Mouse (Mus musculus) thymus, adult 2 months (tissue): Measurements from ENCODE around the gene Kirrel. TPM values are rescaled to one million over a fixed set of nuclear protein-coding genes. Genes with fewer than 3 reads are reported as not detected.
"Not testable (repeated sequence)": the region's sequence is repeated elsewhere in the genome, so short reads cannot be mapped to it uniquely, and the experiment has no call there.

Experiments used
- DNase-seq: peaks from one replicate; pipeline ENCODE4 v3.0.0; 2021
- H3K27ac ChIP-seq: fragments of 200-500 bp; 2 replicates; pipeline ENCODE4 v1.5.1; 2012; ENCODE audit warnings: low read length, control low read depth; ENCODE audit not compliant: control insufficient read depth, insufficient read depth
- H3K27me3 ChIP-seq: fragments of 200-500 bp; 2 replicates; pipeline ENCODE4 v1.6.1; 2012; ENCODE audit warnings: mild to moderate bottlenecking, low read length, moderate library complexity, mixed read lengths; ENCODE audit not compliant: control insufficient read depth, insufficient read depth
- H3K36me3 ChIP-seq: fragments of 200-500 bp; 2 replicates; pipeline ENCODE4 v1.6.1; 2012; ENCODE audit warnings: mild to moderate bottlenecking, low read length, moderate library complexity; ENCODE audit not compliant: control insufficient read depth, insufficient read depth
- H3K4me1 ChIP-seq: fragments of 200-500 bp; replicated peaks from 2 replicates; pipeline ENCODE4 v1.6.1; 2012; ENCODE audit warnings: low read length; ENCODE audit not compliant: control insufficient read depth, insufficient read depth
- H3K4me3 ChIP-seq: fragments of 200-500 bp; 2 replicates; pipeline ENCODE4 v1.5.1; 2012; ENCODE audit warnings: mild to moderate bottlenecking, low read length, control low read depth, moderate library complexity; ENCODE audit not compliant: control insufficient read depth, insufficient read depth
- CTCF ChIP-seq: fragments of 200-500 bp; IDR thresholded peaks from 2 replicates; pipeline ENCODE4 v1.5.1; 2012; ENCODE audit warnings: mild to moderate bottlenecking, control low read depth, low read length, moderate library complexity, borderline replicate concordance; ENCODE audit not compliant: control insufficient read depth, poor library complexity, insufficient read depth; ENCODE audit errors: extremely low read depth
- POLR2A ChIP-seq: fragments of 200-500 bp; IDR thresholded peaks from 2 replicates; pipeline ENCODE4 v1.6.1; 2012; ENCODE audit warnings: mild to moderate bottlenecking, low read length, control low read depth, moderate library complexity; ENCODE audit not compliant: control insufficient read depth, poor library complexity, insufficient read depth; ENCODE audit errors: extremely low read depth
- WGBS: fragments of 180-500 bp; shearing (Covaris S2); methylation state at CpG from one replicate; pipeline ENCODE4 v1.1.7; 2018; 5-methylcytosine and 5-hydroxymethylcytosine counted together
- polyA plus RNA-seq: library from polyadenylated mRNA; depleted of rRNA; stranded (reverse); fragments of >200 nt; gene quantifications from 2 replicates; pipeline ENCODE4 v1.2.3, GENCODE M21; 2012

Gene Kirrel
- polyA plus RNA-seq, 1 experiment: 2.9 TPM

GRCm38 (mm10) chr3:87123795-87124194 lies 50.8 kb downstream of the Kirrel start:
- WGBS: 90% methylated on average over 6 of the region's 6 CpGs
- no peaks in the 10 kb centered on the region for H3K27me3 ChIP-seq
- no peak for DNase-seq
- H3K36me3 ChIP-seq: no peaks in the 10 kb centered on the region
- no peak overlapping the region for H3K4me3 ChIP-seq
- no peak overlapping the region for H3K27ac ChIP-seq
- no peaks in the 10 kb centered on the region for H3K4me1 ChIP-seq
- TF ChIP-seq POLR2A: no peak
- TF ChIP-seq CTCF: no peak

GRCm38 (mm10) chr3:87118214-87118613 lies 56.3 kb downstream of the Kirrel start:
- WGBS: 94% methylated on average over 9 of the region's 9 CpGs

GRCm38 (mm10) chr3:87117632-87118031 lies 56.9 kb downstream of the Kirrel start:
- Histone ChIP-seq H3K27me3 (no peaks in the 10 kb centered on the region), H3K27ac (no peak overlapping the region), H3K36me3 (no peaks in the 10 kb centered on the region), H3K4me3 (no peak overlapping the region), H3K4me1 (no peaks in the 10 kb centered on the region)
- TF ChIP-seq POLR2A: no peak
- TF ChIP-seq CTCF: no peak
- DNase-seq: no peak
- 85% methylated on average over 12 of the region's 12 CpGs for WGBS

More at GRCm38 (mm10) chr3:87118214-87118613, 56.3 kb downstream of the Kirrel start:
- H3K4me3 ChIP-seq: no peak overlapping the region
- TF ChIP-seq POLR2A: no peak
- no peak for TF ChIP-seq CTCF
- no peaks in the 10 kb centered on the region for H3K36me3 ChIP-seq
- H3K27me3 ChIP-seq: no peaks in the 10 kb centered on the region
- H3K27ac ChIP-seq: no peak overlapping the region
- no peak for DNase-seq
- no peaks in the 10 kb centered on the region for H3K4me1 ChIP-seq

GRCm38 (mm10) chr3:87115726-87116540 lies 58.6 kb downstream of the Kirrel start:
- TF ChIP-seq CTCF: no peak
- H3K4me1 ChIP-seq: no peaks in the 10 kb centered on the region
- H3K27me3 ChIP-seq: no peaks in the 10 kb centered on the region
- no peak overlapping the region for H3K27ac ChIP-seq
- no peak for DNase-seq
- H3K36me3 ChIP-seq: no peaks in the 10 kb centered on the region
- H3K4me3 ChIP-seq: no peak overlapping the region
- WGBS: 90% methylated on average over 6 of the region's 6 CpGs

GRCm38 (mm10) chr3:87115271-87115670 lies 59.3 kb downstream of the Kirrel start:
- TF ChIP-seq POLR2A (no peak), CTCF (no peak)
- H3K27me3 ChIP-seq: no peaks in the 10 kb centered on the region
- no peaks in the 10 kb centered on the region for H3K36me3 ChIP-seq
- H3K4me1 ChIP-seq: no peaks in the 10 kb centered on the region
- H3K4me3 ChIP-seq: no peak overlapping the region
- 94% methylated on average over 8 of the region's 8 CpGs for WGBS
- DNase-seq: no peak
- H3K27ac ChIP-seq: no peak overlapping the region

GRCm38 (mm10) chr3:87114801-87115200 lies 59.7 kb downstream of the Kirrel start:
- DNase-seq: no peak
- Histone ChIP-seq H3K36me3 (no peaks in the 10 kb centered on the region), H3K4me3 (no peak overlapping the region), H3K27ac (no peak overlapping the region), H3K4me1 (no peaks in the 10 kb centered on the region), H3K27me3 (no peaks in the 10 kb centered on the region)
- TF ChIP-seq CTCF (no peak), POLR2A (no peak)
- 91% methylated on average over 9 of the region's 9 CpGs for WGBS

- not testable (repeated sequence) for H3K36me3 ChIP-seq, H3K27ac ChIP-seq, H3K4me3 ChIP-seq, H3K27me3 ChIP-seq, DNase-seq, H3K4me1 ChIP-seq
- WGBS: 58% methylated on average over 1 of the region's 1 CpGs
Observed at GRCm38 (mm10) chr3:87113881-87114280, 60.7 kb downstream of the Kirrel start.
